Mouse (Mus musculus) gastrocnemius, adult 2 months (tissue): Measurements from ENCODE around the gene Arhgef5. TPM values are rescaled to one million over a fixed set of nuclear protein-coding genes. Genes with fewer than 3 reads are reported as not detected.
"Not testable (repeated sequence)": the region's sequence is repeated elsewhere in the genome, so short reads cannot be mapped to it uniquely, and the experiment has no call there.

Experiments used
- DNase-seq: peaks from one replicate; pipeline ENCODE4 v3.0.0; 2022
- H3K27ac ChIP-seq: fragments of 200-600 bp; 2 replicates; pipeline ENCODE4 v1.8.1; 2022; ENCODE audit warnings: mild to moderate bottlenecking
- H3K4me3 ChIP-seq: fragments of 200-600 bp; 2 replicates; pipeline ENCODE4 v1.8.1; 2022; ENCODE audit warnings: mild to moderate bottlenecking, moderate library complexity
- CTCF ChIP-seq: fragments of 200-600 bp; IDR thresholded peaks from 2 replicates; pipeline ENCODE4 v1.8.1; 2022; ENCODE audit warnings: antibody characterized with exemption, mild to moderate bottlenecking, moderate library complexity
- intact Hi-C: fragments of 180-260 bp; cut with DNase I; formaldehyde crosslinking; loops from one replicate; pipeline ENCODE4 v1.15.1; 2025
- long read RNA-seq, 2 experiments: library from polyadenylated mRNA; stranded (forward); transcript quantifications; one replicate each; pipeline ENCODE4 v2.0.0; 2021
- total RNA-seq, 2 experiments: library from RNA; stranded (reverse); gene quantifications; 2 replicates each; pipeline ENCODE4 v1.2.3; 2021

Arhgef5 gene
- 1 to 10 TPM; 2.9 to 3.1 TPM for total RNA-seq
- long read RNA-seq, experiment 1, full-length matches to known transcripts: 1 of 4 reads
- long read RNA-seq, experiment 1, partial matches to known transcripts: 0 of 4 reads
- long read RNA-seq, experiment 1, other reads (novel, unspliced or antisense): 3 of 4 reads
- long read RNA-seq, experiment 2, full-length matches to known transcripts: 1 of 1 reads
- long read RNA-seq, experiment 2, partial matches to known transcripts: 0 of 1 reads
- long read RNA-seq, experiment 2, other reads (novel, unspliced or antisense): 0 of 1 reads

GRCm38 (mm10) chr6:43265363-43266041 lies at the start of gene Arhgef5:
TSS of gene Arhgef5 (plus strand) at chr6:43265582.
- intact Hi-C loops: no loop called here
- Histone ChIP-seq H3K27ac (peak within 1 kb of the TSS; percentile 83), H3K4me3 (peak within 1 kb of the TSS; percentile 81)
- no peak for TF ChIP-seq CTCF
- DNase-seq: peak; percentile 48

DNA sequence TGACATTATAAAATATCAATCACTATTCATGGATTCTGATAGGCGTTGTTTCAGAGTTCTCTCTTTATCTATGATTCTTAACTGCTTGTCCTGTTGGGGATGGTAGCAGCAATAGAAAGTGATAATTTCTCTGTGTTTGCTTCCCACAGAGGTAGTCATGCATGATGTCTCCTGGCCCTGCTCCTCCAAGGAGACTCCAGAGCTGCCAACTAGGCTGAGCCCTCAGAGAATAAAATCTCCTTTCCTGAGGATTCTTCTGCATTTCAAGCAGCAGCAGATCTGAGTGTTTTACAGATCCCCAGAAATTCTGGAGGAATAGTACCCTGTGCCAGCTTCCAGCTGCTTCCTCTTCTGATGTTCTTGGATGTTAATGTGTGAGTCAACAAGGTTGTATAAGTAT lies 34.1 kb upstream of the Arhgef5 start, which contains the start of gene Olfr47:
TSS of gene Olfr47 (plus strand) at position 275 of the 400 bp plus-strand sequence.
- DNase-seq, intact Hi-C loops, H3K4me3 ChIP-seq, H3K27ac ChIP-seq: not testable (repeated sequence)

DNA sequence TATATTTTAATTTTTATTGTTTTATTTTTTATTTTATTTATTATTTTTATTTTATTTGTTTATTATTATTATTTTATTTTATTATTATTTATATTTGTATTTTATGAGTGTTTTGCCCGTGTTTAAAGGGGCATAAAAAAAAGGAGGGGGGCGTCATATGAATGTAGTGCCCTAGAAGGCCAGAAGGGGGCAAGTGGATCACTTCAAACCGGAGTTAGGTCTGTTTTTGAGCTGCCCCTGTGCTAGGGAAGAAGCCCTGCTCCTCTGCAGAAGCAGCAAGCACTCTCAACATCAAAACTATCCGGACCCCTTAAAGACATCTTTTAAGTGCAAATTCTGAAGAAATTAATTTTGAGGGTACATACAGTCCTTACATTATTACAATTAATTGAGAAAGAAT lies 23.3 kb upstream of the Arhgef5 start:
- Histone ChIP-seq H3K27ac (no peak overlapping the region), H3K4me3 (no peak overlapping the region)
- intact Hi-C loops: no loop called here
- no peak for DNase-seq
- peak; percentile 42 for TF ChIP-seq CTCF

DNA sequence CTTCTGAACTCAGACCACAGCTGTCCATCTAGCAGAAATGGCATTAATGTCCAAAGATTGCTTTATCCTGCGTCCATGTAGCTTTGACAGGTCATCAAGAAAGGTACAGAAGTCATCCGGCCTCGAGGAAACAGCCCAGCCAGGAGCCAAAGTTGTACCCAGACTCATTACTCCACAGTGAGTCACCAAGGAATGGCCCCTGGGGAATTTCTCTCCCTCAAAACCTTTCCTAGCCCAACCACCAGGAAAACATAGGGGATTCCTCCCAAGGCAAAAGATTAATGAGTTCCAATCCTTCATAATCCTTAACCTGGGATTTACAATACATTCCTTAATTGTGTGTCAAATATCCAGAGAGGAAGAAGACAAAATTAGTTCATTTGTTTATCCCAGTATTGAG lies 18.0 kb upstream of the Arhgef5 start:
- Histone ChIP-seq H3K4me3 (no peak overlapping the region), H3K27ac (no peak overlapping the region)
- no peak for DNase-seq
- TF ChIP-seq CTCF: no peak
- intact Hi-C loops: no loop called here

DNA sequence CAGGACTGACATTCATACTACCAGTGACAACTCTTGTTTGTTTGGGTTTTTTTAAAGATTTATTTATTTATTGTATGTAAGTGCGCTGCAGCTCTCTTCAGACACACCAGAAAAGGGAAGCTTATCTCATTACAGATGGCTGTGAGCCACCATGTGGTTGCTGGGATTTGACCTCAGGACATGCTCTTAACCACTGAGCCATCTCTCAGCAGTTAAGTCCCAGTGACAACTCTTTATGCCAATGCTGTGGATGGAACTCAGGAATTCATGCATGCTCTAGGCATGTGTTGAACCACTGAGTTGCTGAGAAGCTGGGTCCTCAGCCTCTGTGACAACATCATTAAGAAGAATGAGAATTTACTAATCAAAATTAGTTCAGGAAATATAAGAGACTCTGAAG lies 12.4 kb upstream of the Arhgef5 start:
- Histone ChIP-seq H3K4me3 (no peak overlapping the region), H3K27ac (no peak overlapping the region)
- TF ChIP-seq CTCF: no peak
- intact Hi-C loops: no loop called here
- DNase-seq: no peak

GRCm38 (mm10) chr6:43254193-43254926 lies 11.0 kb upstream of the Arhgef5 start:
- no peak for DNase-seq
- intact Hi-C loops: loop anchor here (2.0 kb wide), 1 partner anchor 42 kb away; no protein-coding TSS in a partner anchor
- H3K27ac ChIP-seq: no peak overlapping the region
- H3K4me3 ChIP-seq: no peak overlapping the region
- peak; percentile 67 for TF ChIP-seq CTCF

- no peak for TF ChIP-seq CTCF
- peak overlapping the region; percentile 38; the same call in 1 of the 2 replicates for H3K27ac ChIP-seq
- intact Hi-C loops: no loop called here
- H3K4me3 ChIP-seq: peak overlapping the region; percentile 13
- no peak for DNase-seq
These were observed 4.6 kb upstream of the Arhgef5 start for GRCm38 (mm10) chr6:43260756-43261155.

- H3K4me3 ChIP-seq: peak overlapping the region; percentile 81
- DNase-seq: no peak
- TF ChIP-seq CTCF: no peak
- intact Hi-C loops: no loop called here
- H3K27ac ChIP-seq: peak overlapping the region; percentile 83
These were observed 974 bp downstream of the Arhgef5 start for GRCm38 (mm10) chr6:43266356-43266755.

DNA sequence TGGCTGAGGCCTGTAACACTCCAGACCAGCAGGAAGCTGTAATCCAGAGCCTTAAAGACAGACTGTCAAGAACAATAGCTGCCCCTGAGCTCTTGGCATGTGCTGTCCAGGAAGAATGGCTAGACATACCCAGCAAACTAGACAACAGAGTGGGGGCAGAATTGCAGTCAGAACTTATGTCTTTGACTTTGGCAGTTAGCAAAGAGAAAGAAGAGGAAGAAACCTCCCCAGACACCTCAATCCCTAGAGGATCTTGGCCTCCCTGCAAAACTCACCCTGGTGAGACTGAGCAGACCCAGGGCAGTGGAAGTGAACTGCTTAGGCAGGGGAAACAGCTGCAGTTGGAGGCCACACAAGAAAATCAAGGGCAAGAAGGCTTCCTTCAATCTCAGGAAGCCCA lies 7.2 kb downstream of the Arhgef5 start:
- no peak for DNase-seq
- H3K27ac ChIP-seq: peak overlapping the region; percentile 48
- intact Hi-C loops: no loop called here
- no peak overlapping the region for H3K4me3 ChIP-seq
- no peak for TF ChIP-seq CTCF

DNA sequence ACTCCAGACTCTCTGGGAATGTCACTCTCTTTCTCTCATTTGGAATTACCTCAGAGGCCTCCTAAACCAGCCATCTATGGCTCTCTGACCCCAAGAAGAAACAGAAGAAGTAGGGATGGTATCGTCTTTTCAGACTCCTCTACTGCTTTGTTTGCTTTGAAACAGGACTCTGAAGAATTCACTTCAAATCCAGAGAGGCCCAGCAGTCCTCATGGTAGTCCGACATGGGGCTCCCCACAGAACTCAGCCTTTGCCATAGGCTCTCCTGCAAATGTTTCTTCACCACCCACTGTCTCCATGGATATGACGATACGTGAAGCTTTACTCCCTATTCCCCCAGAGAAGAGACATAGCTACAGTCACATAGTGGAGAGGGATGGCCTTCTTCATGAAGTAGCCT lies 8.7 kb downstream of the Arhgef5 start:
- Histone ChIP-seq H3K27ac (no peak overlapping the region), H3K4me3 (no peak overlapping the region)
- no peak for DNase-seq
- intact Hi-C loops: no loop called here
- no peak for TF ChIP-seq CTCF

GRCm38 (mm10) chr6:43278247-43278646 lies 12.9 kb downstream of the Arhgef5 start:
- peak; percentile 47 for TF ChIP-seq CTCF
- Histone ChIP-seq H3K4me3 (no peak overlapping the region), H3K27ac (no peak overlapping the region)
- no peak for DNase-seq
- intact Hi-C loops: no loop called here

DNA sequence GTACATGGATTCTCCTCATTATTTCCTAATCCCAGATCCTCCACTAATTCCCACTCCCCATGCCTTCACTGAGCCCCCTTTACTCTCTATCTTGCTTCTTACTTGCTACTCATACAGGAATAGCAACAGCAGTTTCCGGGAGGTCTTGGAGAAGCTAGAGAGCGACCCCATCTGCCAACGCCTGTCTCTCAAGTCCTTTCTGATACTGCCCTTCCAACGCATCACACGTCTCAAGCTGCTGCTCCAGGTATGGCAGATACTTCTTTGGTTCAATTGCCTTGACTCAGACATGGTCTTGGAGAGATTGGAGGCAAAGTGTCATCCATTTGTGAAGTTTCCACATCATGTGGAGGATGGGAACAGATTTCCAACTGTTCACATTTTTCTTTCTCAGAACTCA lies 15.1 kb downstream of the Arhgef5 start:
- Histone ChIP-seq H3K4me3 (no peak overlapping the region), H3K27ac (no peak overlapping the region)
- no peak for DNase-seq
- intact Hi-C loops: no loop called here
- no peak for TF ChIP-seq CTCF

DNA sequence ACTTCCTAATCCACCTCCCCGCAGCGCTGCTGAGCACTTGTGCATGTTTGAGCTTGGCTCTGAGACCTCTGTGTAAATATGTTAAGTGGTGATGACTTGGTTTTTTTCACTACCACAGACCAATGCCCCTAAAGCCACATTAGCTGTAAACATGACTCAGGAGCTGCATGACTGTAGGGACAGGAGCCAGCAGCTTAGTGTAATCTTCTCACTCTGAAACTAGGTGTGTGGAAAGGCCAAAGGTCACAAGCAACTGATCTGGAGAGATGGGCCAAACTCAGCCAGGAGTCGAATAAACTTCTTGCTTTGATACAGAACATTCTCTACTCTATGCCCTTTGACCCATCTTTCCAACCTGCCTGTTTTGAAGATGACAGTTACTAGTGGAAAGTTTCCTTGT lies 26.7 kb downstream of the Arhgef5 start:
- intact Hi-C loops: no loop called here
- TF ChIP-seq CTCF: no peak
- DNase-seq: no peak
- Histone ChIP-seq H3K27ac (no peak overlapping the region), H3K4me3 (no peak overlapping the region)
